Mouse (Mus musculus) megakaryocyte-erythroid progenitor cell, adult 5 weeks (primary cell): ENCODE data around the gene Slc25a44. TPM values are rescaled to one million over a fixed set of nuclear protein-coding genes. Genes with fewer than 3 reads are reported as not detected.

Source experiments
- polyA plus RNA-seq: library from polyadenylated mRNA; stranded (reverse); fragments of >175 nt; gene quantifications from 2 replicates; pipeline ENCODE4 v1.2.3, GENCODE M21; 2012

Gene Slc25a44
- polyA plus RNA-seq, result 8.2 and 8.3 TPM in 2 replicates

DNA sequence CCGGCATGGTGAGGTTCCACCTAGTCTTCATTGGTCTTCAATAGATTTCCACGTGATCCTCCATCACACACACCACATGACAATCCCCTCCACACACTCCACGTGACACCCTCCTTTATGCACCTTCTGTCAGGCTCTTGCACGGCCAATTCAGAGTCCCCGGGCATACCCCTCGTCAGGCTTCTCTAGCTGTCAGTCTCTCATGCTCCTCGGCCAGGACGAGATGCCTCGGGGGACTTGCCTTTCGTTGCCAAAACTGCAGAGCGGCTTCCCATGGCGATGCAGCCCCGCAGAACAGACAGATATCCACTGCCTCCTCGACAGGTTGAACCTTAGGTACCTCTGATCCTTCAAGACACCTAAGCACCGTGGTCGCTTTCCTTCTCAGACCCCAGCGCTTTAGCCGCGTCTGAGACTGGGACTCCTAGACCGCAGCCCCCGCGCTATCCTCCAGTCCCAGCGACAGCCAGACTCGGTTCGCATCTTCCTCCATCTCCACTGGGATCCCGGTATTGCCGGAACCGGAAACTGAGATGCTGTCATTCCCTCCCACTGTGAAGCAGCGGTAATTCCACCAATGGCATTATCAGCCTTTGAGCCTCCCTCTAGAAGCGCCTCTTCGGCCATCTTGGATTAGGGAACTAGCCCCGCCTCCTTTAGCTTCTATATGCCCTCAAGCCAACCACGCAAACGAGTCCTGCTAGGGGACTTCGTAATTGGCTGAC lies at the start of gene Slc25a44:
Slc25a44 (minus strand) TSS at position 535 of the 725 bp plus-strand sequence.

DNA sequence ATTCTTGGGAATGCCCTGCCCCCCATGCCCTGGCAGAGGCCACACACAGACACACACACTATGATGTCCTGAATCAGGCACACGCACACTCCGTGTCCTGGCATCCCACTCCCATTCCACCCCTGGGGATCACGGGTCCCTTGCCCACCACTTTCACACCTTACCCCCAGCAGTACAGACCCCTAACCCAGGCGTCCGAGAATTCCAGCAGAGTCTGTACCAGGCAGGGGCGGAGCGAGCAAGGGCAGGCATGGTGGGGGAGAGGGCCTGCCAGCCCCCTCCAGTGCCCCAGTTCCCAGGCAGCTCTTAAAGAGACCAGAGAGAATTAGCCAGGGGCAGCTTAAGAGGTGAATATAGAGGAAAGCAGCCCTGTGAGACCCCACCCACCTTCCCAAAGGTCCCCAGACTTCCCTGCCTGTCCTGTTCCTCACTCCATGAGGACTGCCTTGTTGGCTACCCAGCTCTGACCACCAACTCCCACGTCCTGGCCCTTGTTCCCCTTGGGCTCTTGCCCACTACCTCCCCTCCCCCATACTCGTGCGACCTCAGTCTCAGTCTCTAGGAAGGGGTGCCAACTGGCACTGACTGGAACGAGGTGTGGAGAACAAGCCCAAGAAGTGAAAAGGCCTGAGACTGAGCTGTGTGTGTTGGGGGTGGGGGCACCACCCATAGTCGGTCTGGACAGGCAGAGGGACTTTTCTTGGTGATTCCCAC lies 36.2 kb upstream of the Slc25a44 start, which contains the start of gene Sema4a:
Sema4a (minus strand) TSS at position 200 of the 714 bp plus-strand sequence.

DNA sequence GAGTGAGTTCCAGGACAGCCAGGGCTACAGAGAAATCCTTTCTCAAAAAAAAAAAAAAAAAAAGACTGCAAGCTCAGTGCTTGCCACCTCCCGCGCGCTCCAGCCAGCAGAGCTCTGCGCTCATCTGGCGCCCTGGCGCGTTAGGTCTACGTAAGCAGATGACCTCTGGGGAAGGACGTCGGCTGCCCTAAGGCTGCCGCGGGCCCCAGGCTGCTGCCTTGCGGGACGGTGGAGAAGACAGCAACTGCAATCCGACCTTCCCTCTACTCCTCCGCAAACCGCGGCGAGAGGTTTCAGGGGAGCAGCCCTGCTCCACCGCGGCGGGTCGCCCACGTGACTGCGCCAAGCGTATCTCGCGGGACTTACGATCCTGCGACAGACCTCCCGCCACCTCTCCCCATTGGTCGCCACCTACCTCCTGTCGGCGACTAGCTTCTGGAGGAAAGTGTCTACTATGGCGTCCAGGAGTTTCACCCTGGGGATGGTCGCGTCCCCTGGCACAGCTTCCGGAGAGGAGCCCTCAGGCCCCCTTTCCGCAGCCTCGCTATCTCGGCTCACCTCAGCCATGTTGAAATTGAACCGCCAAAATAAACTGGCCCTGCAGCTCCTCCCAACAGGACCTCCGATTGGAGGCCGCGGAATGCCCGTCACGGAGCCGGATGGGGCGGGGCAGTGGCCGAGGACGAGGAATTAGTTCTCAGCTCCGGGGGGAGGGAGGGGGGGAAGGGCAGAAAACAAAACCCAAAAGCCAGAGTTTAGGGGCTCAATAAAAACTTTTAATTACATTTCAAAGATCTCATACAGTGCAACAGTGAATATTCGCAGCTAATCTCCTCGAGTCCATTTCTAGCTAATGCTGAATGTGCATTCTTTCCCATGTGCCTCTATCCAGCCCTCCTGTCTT lies 14.9 kb downstream of the Slc25a44 start, which contains the start of gene Pmf1:
Pmf1 (minus strand) TSS at position 591 of the 904 bp plus-strand sequence.

DNA sequence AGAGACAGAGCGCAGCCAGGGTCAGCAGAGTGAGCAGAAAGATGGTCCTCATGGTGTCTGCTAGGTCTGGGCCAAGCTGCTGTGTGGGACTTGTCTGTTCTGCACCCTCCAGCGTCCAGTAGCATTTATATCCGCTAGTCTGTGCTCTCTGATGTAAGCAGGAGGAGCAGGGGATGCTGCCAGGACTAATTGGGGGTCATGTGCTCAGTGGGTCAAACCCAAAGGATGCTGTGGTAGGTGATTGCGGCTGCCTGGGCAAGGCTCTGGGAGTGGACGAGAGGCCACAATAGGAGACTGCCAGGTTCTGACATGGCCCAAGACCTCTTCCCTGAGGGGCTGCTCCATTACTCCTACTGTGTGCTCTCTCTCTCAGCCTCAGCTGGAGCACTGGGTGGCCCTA lies 40.6 kb downstream of the Slc25a44 start, which contains the start of gene Bglap:
Bglap (minus strand) TSS at position 101 of the 400 bp plus-strand sequence.

DNA sequence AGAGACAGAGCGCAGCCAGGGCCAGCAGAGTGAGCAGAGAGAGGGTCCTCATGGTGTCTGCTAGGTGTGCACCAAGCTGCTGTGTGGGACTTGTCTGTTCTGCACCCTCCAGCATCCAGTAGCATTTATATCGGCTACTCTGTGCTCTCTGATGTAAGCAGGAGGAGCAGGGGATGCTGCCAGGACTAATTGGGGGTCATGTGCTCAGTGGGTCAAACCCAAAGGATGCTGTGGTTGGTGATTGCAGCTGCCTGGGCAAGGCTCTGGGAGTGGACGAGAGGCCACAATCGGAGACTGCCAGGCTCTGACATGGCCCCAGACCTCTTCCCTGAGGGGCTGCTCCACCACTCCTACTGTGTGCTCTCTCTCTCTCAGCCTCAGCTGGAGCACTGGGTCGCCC lies 46.3 kb downstream of the Slc25a44 start, which contains the start of gene Bglap2:
Bglap2 (minus strand) TSS at position 101 of the 400 bp plus-strand sequence.

DNA sequence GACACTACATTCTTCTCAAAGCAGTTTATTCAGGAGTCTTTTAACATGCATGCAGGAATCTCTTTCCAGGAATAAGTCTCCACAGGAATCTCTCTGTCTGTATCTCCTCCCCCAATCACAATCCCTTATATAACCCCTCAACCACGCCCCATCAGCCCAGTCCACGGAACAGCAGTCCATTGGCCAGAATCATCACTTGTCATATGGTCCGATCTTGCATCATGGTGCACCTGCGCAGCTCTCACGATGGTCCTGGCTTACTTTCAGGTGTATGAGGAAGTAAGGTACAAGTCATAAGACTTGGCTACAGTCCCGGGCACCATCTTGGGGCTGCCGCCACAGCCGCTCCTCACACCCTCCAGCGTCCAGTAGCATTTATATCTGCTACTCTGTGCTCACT lies 52.3 kb downstream of the Slc25a44 start, which contains the start of gene Bglap3:
Bglap3 (minus strand) TSS at position 101 of the 400 bp plus-strand sequence.

DNA sequence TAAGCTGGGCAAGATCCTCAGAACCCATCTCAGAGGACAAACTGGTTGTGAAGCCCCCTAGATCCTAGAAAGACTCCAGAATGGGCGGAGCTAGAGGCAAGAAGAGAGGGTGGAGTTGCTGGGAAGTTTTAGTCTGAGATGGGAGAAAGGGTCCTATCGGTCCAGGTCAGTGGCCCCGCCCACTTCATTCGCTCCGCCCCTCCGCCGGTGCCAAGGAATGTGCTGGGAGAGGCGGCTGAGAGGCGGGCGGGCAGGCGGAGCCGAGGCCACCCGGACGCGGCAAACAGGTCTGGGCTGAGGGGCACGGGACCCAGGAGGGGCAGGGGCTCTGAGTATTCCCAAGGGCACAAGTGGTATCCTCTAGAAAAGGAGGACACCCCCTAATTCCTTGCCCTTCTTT lies 60.6 kb downstream of the Slc25a44 start, which contains the start of gene Paqr6:
Paqr6 (plus strand) TSS at position 248 of the 400 bp plus-strand sequence.

Other genes with a start within 250 kb of the Slc25a44 start
- 0.12 TPM in 1 of 2 replicates, not detected in the other for gene Rhbg, start 170.4 kb downstream of the Slc25a44 start, polyA plus RNA-seq
- not detected in 2 replicates for gene Gm38392, start 137.9 kb downstream of the Slc25a44 start, polyA plus RNA-seq
- 0.44 and 1.7 TPM in 2 replicates for gene Tsacc, start 128.1 kb downstream of the Slc25a44 start, polyA plus RNA-seq
- 28.7 and 37.6 TPM in 2 replicates for gene Cct3, start 128.0 kb downstream of the Slc25a44 start, polyA plus RNA-seq
- gene Glmp, start 100.1 kb downstream of the Slc25a44 start, polyA plus RNA-seq, result 75.1 and 97.9 TPM in 2 replicates
- 1.8 and 1.9 TPM in 2 replicates for gene Tmem79, start 89.0 kb downstream of the Slc25a44 start, polyA plus RNA-seq
- 78.6 and 97.0 TPM in 2 replicates for gene Smg5, start 88.9 kb downstream of the Slc25a44 start, polyA plus RNA-seq
- 0.06 TPM in 1 of 2 replicates, not detected in the other for gene Paqr6, start 60.6 kb downstream of the Slc25a44 start, polyA plus RNA-seq
- not detected in 2 replicates for gene Bglap3, start 52.4 kb downstream of the Slc25a44 start, polyA plus RNA-seq
- gene Bglap2, start 46.4 kb downstream of the Slc25a44 start, polyA plus RNA-seq, result not detected in 2 replicates
- not detected in 2 replicates for gene Bglap, start 40.7 kb downstream of the Slc25a44 start, polyA plus RNA-seq
- 203 and 221 TPM in 2 replicates for gene Pmf1, start 14.8 kb downstream of the Slc25a44 start, polyA plus RNA-seq
- 60.3 and 109 TPM in 2 replicates for gene Sema4a, start 36.0 kb upstream of the Slc25a44 start, polyA plus RNA-seq
- 80.9 and 128 TPM in 2 replicates for gene Lmna, start 84.8 kb upstream of the Slc25a44 start, polyA plus RNA-seq
- 8.8 and 16.2 TPM in 2 replicates for gene Mex3a, start 107.3 kb upstream of the Slc25a44 start, polyA plus RNA-seq
- gene Rab25, start 123.2 kb upstream of the Slc25a44 start, polyA plus RNA-seq, result 0.24 and 0.69 TPM in 2 replicates
- gene Lamtor2, start 127.9 kb upstream of the Slc25a44 start, polyA plus RNA-seq, result 121 and 149 TPM in 2 replicates
- 74.0 and 78.9 TPM in 2 replicates for gene Ubqln4, start 128.6 kb upstream of the Slc25a44 start, polyA plus RNA-seq
- gene Ssr2, start 150.7 kb upstream of the Slc25a44 start, polyA plus RNA-seq, result 298 and 364 TPM in 2 replicates
- gene Arhgef2, start 180.8 kb upstream of the Slc25a44 start, polyA plus RNA-seq, result 425 and 439 TPM in 2 replicates
- not detected in 2 replicates for gene Rxfp4, start 228.0 kb upstream of the Slc25a44 start, polyA plus RNA-seq